Mouse (Mus musculus) urinary bladder, postnatal 25 days (tissue): ENCODE results near the gene Fut1.

Experiments
- DNase-seq: peaks from one replicate; pipeline ENCODE4 v3.0.0; 2022; ENCODE audit warnings: low spot score

Fut1 gene

GRCm38 (mm10) chr7:45667761-45668160, 50.7 kb downstream of the Fut1 start:
- DNase-seq, result no peak

- DNase-seq, result no peak
Measured at GRCm38 (mm10) chr7:45668921-45669320, 51.8 kb downstream of the Fut1 start.
